Mouse (Mus musculus) stomach, embryonic 15.5 days (tissue): ENCODE measurements around the gene Inhbb. TPM values are rescaled to one million over a fixed set of nuclear protein-coding genes. Genes with fewer than 3 reads are reported as not detected.

Experiments used
- ATAC-seq: fragments of 200-750 bp; cut with Nextera tagmentation; 2 replicates; pipeline ENCODE4 v1.8.0; 2017; ENCODE audit warnings: low read depth, moderate number of reproducible peaks, moderate TSS enrichment; ENCODE audit not compliant: insufficient read depth, low FRiP score
- H3K27ac ChIP-seq: fragments of 300-500 bp; sonication (generic); 2 replicates; pipeline ENCODE4 v1.5.1; 2015; ENCODE audit warnings: mild to moderate bottlenecking, inconsistent platforms
- H3K27me3 ChIP-seq: fragments of 300-500 bp; sonication (generic); replicated peaks from 2 replicates; pipeline ENCODE4 v1.6.1; 2015; ENCODE audit warnings: inconsistent platforms
- H3K36me3 ChIP-seq: fragments of 300-500 bp; sonication (generic); 2 replicates; pipeline ENCODE4 v1.6.1; 2015; ENCODE audit warnings: inconsistent platforms
- H3K4me1 ChIP-seq: fragments of 300-500 bp; sonication (generic); 2 replicates; pipeline ENCODE4 v1.6.1; 2015; ENCODE audit warnings: inconsistent platforms
- H3K4me2 ChIP-seq: fragments of 300-500 bp; sonication (generic); 2 replicates; pipeline ENCODE4 v1.6.1; 2015; ENCODE audit warnings: mild to moderate bottlenecking, inconsistent platforms
- H3K4me3 ChIP-seq: fragments of 300-500 bp; sonication (generic); replicated peaks from 2 replicates; pipeline ENCODE4 v1.5.1; 2015; ENCODE audit warnings: inconsistent platforms
- H3K9ac ChIP-seq: fragments of 300-500 bp; sonication (generic); 2 replicates; pipeline ENCODE4 v1.6.1; 2015; ENCODE audit warnings: inconsistent platforms
- H3K9me3 ChIP-seq: fragments of 300-500 bp; sonication (generic); 2 replicates; pipeline ENCODE4 v1.6.1; 2016; ENCODE audit warnings: inconsistent platforms
- WGBS: fragments of 180-500 bp; shearing (Covaris S2); methylation state at CpG from one replicate; pipeline ENCODE4 v1.1.7; 2015; 5-methylcytosine and 5-hydroxymethylcytosine counted together
- polyA plus RNA-seq: library from polyadenylated mRNA; unstranded; fragments of >200 nt; fragmentation: Nextera tagmentation; extraction: Ambion mirVana; gene quantifications from 2 replicates; pipeline ENCODE4 v1.2.1, GENCODE M21; 2015

Inhbb gene
- polyA plus RNA-seq, 1 experiment from 2014 or later, result 1.2 TPM

- Histone ChIP-seq H3K9ac (no peak overlapping the region), H3K27me3 (no peaks in the 10 kb centered on the region), H3K4me3 (no peak overlapping the region), H3K4me1 (no peaks in the 10 kb centered on the region), H3K36me3 (no peaks in the 10 kb centered on the region), H3K9me3 (no peaks in the 10 kb centered on the region), H3K4me2 (no peak overlapping the region), H3K27ac (no peak overlapping the region)
- no peak for ATAC-seq
- 84% methylated on average over 21 of the region's 21 CpGs for WGBS
Observed at GRCm38 (mm10) chr1:119443591-119444350, 21.7 kb upstream of the Inhbb start.

GRCm38 (mm10) chr1:119442901-119443300 lies 20.9 kb upstream of the Inhbb start:
- Histone ChIP-seq H3K4me3 (no peak overlapping the region), H3K4me1 (no peaks in the 10 kb centered on the region), H3K36me3 (no peaks in the 10 kb centered on the region), H3K4me2 (no peak overlapping the region), H3K27me3 (no peaks in the 10 kb centered on the region), H3K27ac (no peak overlapping the region), H3K9me3 (no peaks in the 10 kb centered on the region), H3K9ac (no peak overlapping the region)
- 85% methylated on average over 9 of the region's 9 CpGs for WGBS
- ATAC-seq, result no peak

DNA sequence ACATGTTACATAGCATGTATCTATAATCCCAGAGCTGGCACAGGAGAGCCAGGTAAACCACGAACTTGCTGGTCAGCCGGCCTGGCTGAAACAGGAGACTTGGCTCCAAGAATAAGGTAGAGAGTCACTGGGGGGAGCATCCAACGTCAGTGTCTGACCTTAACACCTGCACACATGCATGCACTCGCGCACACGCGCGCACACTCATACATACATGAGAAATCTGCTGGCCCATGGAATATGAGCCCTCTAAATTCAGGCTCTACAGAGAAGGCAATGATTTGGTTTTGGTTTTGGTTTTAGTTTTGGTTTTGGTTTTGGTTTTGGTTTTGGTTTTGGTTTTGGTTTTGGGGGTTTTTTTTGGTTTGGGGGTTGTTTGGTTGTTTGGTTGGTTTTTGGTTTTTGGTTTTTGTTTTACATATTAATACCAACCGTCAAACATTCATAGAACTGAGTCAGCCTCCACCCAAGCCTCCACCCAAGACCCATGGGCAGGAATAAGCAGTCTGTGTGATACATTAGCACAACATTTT lies 16.1 kb upstream of the Inhbb start:
- Histone ChIP-seq H3K4me1 (no peaks in the 10 kb centered on the region), H3K4me3 (no peak overlapping the region), H3K36me3 (no peaks in the 10 kb centered on the region), H3K9me3 (no peaks in the 10 kb centered on the region), H3K27ac (no peak overlapping the region), H3K4me2 (no peak overlapping the region), H3K9ac (no peak overlapping the region), H3K27me3 (no peaks in the 10 kb centered on the region)
- no peak for ATAC-seq
- 89% methylated on average over 9 of the region's 9 CpGs for WGBS

- 50% methylated on average over 6 of the region's 6 CpGs for WGBS
- Histone ChIP-seq H3K9ac (no peak overlapping the region), H3K27ac (no peak overlapping the region), H3K4me1 (no peaks in the 10 kb centered on the region), H3K9me3 (no peaks in the 10 kb centered on the region), H3K4me2 (no peak overlapping the region), H3K36me3 (no peaks in the 10 kb centered on the region), H3K27me3 (no peaks in the 10 kb centered on the region), H3K4me3 (no peak overlapping the region)
- ATAC-seq, result no peak
Observed at GRCm38 (mm10) chr1:119437401-119437800, 15.4 kb upstream of the Inhbb start.

DNA sequence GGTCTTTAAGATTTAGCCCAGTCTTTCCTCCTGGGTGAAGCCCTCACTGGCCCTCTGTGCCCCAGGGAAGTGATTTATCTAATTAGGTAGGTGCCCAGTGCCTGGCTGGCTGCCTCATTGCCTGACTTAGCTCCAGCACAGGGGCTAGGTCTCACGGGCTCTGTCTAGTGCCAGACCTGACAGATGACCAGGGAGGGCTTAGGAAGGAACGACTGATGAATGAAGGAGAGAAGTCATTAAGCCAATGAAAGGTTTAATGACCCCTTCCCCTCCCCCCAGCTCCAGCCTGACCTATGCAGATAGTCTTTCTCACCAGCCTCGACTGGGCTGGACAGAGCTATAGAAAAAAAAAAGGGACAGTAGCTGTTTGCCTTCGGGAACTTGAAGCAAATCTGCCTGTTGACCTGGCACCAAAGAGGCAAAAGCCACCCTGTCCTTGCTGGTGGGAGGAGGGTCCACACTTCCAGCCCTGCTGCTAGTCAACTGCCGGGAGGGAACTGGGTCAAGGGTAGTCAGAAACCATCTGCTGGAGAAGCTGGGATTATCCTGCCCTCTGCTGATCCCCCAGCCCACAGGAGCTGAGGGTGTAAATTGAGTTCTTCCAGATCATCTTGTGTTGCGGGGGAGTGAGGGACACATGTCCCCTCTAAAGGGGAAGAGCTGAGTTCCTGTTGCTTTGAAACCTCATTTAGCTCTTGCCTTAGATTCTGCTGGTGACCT lies 2.3 kb upstream of the Inhbb start:
- Histone ChIP-seq H3K9ac (no peak overlapping the region), H3K36me3 (no peaks in the 10 kb centered on the region), H3K9me3 (no peaks in the 10 kb centered on the region), H3K4me3 (no peak overlapping the region), H3K27me3 (peaks cover 46% of the 10 kb centered on the region), H3K4me1 (peaks cover 20% of the 10 kb centered on the region), H3K27ac (no peak overlapping the region), H3K4me2 (no peak overlapping the region)
- WGBS, result 18% methylated on average over 6 of the region's 6 CpGs
- ATAC-seq, result no peak

DNA sequence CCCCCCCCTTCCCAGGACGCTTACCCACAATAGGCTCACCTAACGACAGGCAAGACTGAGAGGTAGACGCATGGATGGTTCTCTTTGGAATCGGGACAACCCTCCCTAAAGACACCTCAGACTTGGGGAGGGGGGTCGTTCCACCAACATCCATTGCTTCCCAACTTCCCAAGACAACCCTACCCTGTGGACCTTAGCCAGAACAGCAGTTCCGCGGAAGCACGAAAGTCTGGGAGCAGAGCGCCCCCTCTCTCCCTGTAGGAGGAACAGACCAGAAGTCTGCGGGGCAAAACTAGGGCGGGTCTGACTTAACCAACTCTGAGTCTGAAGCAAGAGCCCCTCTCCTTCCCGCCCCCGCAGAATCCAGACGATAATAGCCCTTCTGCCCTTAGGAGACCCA lies 1.5 kb upstream of the Inhbb start:
- Histone ChIP-seq H3K27me3 (peaks cover 53% of the 10 kb centered on the region), H3K4me2 (no peak overlapping the region)
- WGBS, result 6% methylated on average over 14 of the region's 14 CpGs

GRCm38 (mm10) chr1:119422460-119423015 lies 490 bp upstream of the Inhbb start:
- peaks cover 58% of the 10 kb centered on the region for H3K27me3 ChIP-seq
- no peak overlapping the region for H3K9ac ChIP-seq
- WGBS, result 1% methylated on average over 31 of the region's 32 CpGs

More for the DNA sequence above, 1.5 kb upstream of the Inhbb start:
- no peaks in the 10 kb centered on the region for H3K9me3 ChIP-seq
- H3K9ac ChIP-seq, result no peak overlapping the region
- no peak overlapping the region for H3K4me3 ChIP-seq
- H3K4me1 ChIP-seq, result peaks cover 20% of the 10 kb centered on the region
- no peak for ATAC-seq
- H3K27ac ChIP-seq, result no peak overlapping the region
- no peaks in the 10 kb centered on the region for H3K36me3 ChIP-seq

DNA sequence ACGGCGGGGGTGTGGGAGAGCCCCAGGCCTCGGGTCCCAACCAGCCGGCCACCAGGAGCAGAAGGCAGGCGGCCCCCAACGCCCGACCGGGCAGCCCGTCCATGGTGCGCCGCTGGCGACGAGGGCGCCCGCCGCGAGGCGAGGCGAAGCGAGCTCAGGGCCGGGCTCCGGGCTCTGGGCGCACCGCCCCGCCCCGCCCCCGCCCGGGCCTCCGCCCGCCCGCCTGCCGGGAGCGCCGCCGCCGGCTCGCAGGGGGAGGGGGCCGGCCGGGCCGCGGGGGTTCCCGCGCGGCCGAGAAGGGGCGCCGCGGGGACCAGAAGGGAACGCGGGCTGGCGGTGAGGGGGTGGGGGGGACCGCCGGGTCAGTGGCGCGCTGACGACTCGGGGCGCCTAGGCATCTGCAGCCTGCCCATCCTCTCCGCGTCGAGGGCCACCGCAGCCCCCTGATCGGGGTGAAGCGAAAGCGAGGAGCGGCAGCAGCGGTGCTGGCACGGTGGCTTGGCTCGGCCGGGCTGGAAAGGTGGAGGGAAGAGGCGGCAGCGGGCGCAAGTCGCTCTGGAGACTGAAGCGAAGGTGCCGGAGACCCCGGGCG lies 968 bp downstream of the Inhbb start:
- under 1% methylated on average over 55 of the region's 78 CpGs for WGBS

More at GRCm38 (mm10) chr1:119422460-119423015, 490 bp upstream of the Inhbb start:
- H3K9me3 ChIP-seq, result no peaks in the 10 kb centered on the region
- peaks cover 20% of the 10 kb centered on the region for H3K4me1 ChIP-seq
- ATAC-seq, result no peak
- H3K27ac ChIP-seq, result no peak overlapping the region
- peak overlapping the region; percentile 62 for H3K4me3 ChIP-seq
- peak overlapping the region; percentile 99 for H3K4me2 ChIP-seq
- no peaks in the 10 kb centered on the region for H3K36me3 ChIP-seq

GRCm38 (mm10) chr1:119420189-119420983 lies 1.7 kb downstream of the Inhbb start:
- no peak overlapping the region for H3K27ac ChIP-seq
- H3K36me3 ChIP-seq, result no peaks in the 10 kb centered on the region
- no peak overlapping the region for H3K9ac ChIP-seq
- 2% methylated on average over 75 of the region's 76 CpGs for WGBS
- no peaks in the 10 kb centered on the region for H3K9me3 ChIP-seq
- H3K4me2 ChIP-seq, result peak overlapping the region; percentile 99
- peaks cover 20% of the 10 kb centered on the region for H3K4me1 ChIP-seq
- ATAC-seq, result no peak; the same call in 1 of the 2 replicates
- H3K27me3 ChIP-seq, result peaks cover 70% of the 10 kb centered on the region
- H3K4me3 ChIP-seq, result peak overlapping the region; percentile 62

More for the DNA sequence above, 968 bp downstream of the Inhbb start:
- Histone ChIP-seq H3K36me3 (no peaks in the 10 kb centered on the region), H3K27me3 (peaks cover 70% of the 10 kb centered on the region), H3K27ac (no peak overlapping the region), H3K4me1 (peaks cover 20% of the 10 kb centered on the region), H3K4me3 (peak overlapping the region; percentile 62), H3K4me2 (peak overlapping the region; percentile 99), H3K9ac (peak overlapping the region; percentile 23; the same call in 1 of the 2 replicates), H3K9me3 (no peaks in the 10 kb centered on the region)
- peak; percentile 41 for ATAC-seq

GRCm38 (mm10) chr1:119419151-119420105 lies 2.6 kb downstream of the Inhbb start:
- Histone ChIP-seq H3K27ac (no peak overlapping the region), H3K4me1 (peaks cover 20% of the 10 kb centered on the region), H3K4me3 (peak overlapping the region; percentile 62; the same call in 1 of the 2 replicates), H3K9me3 (no peaks in the 10 kb centered on the region), H3K27me3 (peaks cover 65% of the 10 kb centered on the region), H3K36me3 (no peaks in the 10 kb centered on the region), H3K9ac (no peak overlapping the region), H3K4me2 (peak overlapping the region; percentile 99)
- 4% methylated on average over 29 of the region's 29 CpGs for WGBS
- ATAC-seq, result no peak
